Mouse (Mus musculus) adrenal gland, postnatal 4 days (tissue): ENCODE measurements around the gene Dock7. TPM values are rescaled to one million over a fixed set of nuclear protein-coding genes. Genes with fewer than 3 reads are reported as not detected.

Experiments
- DNase-seq, 2 experiments: peaks; one replicate each; pipeline ENCODE4 v3.0.0; 2021 to 2022; ENCODE audit warnings: low spot score in 2 of 2, mixed read lengths in 2 of 2
- total RNA-seq, 2 experiments: library from RNA; stranded (reverse); gene quantifications; 2 replicates each; pipeline ENCODE4 v1.2.3; 2021

Gene Dock7
- total RNA-seq, 2 experiments from 2014 or later: 64.6 to 72.1 TPM

- no peak for DNase-seq
These were observed 1.3 kb upstream of the Dock7 start for GRCm38 (mm10) chr4:99122047-99122446.

- DNase-seq: no peak
These were observed 524 bp upstream of the Dock7 start for GRCm38 (mm10) chr4:99121123-99121755.

GRCm38 (mm10) chr4:99119051-99119450, 1.7 kb downstream of the Dock7 start:
- DNase-seq: no peak

- no peak for DNase-seq
These were observed 4.9 kb downstream of the Dock7 start for GRCm38 (mm10) chr4:99115797-99116196.

GRCm38 (mm10) chr4:99111670-99112069, 9.0 kb downstream of the Dock7 start:
- DNase-seq: no peak

GRCm38 (mm10) chr4:99108817-99109216, 11.9 kb downstream of the Dock7 start:
- DNase-seq: no peak

- no peak for DNase-seq
These were observed 17.9 kb downstream of the Dock7 start for GRCm38 (mm10) chr4:99102846-99103245.

GRCm38 (mm10) chr4:99100724-99101123, 20.0 kb downstream of the Dock7 start:
- DNase-seq: no peak

- no peak for DNase-seq
These were observed 28.9 kb downstream of the Dock7 start for GRCm38 (mm10) chr4:99091777-99092176.

- DNase-seq: no peak
These were observed 29.5 kb downstream of the Dock7 start for GRCm38 (mm10) chr4:99091151-99091701.

- DNase-seq: no peak
These were observed 32.8 kb downstream of the Dock7 start for GRCm38 (mm10) chr4:99087760-99088485.

- no peak for DNase-seq
These were observed 36.9 kb downstream of the Dock7 start for GRCm38 (mm10) chr4:99083862-99084261.

- no peak for DNase-seq
These were observed 39.5 kb downstream of the Dock7 start for GRCm38 (mm10) chr4:99081169-99081568.

GRCm38 (mm10) chr4:99078005-99078404, 42.7 kb downstream of the Dock7 start:
- no peak for DNase-seq

GRCm38 (mm10) chr4:99068806-99069205, 51.9 kb downstream of the Dock7 start:
- DNase-seq: no peak

GRCm38 (mm10) chr4:99064524-99064923, 56.2 kb downstream of the Dock7 start:
- no peak for DNase-seq

- no peak for DNase-seq
These were observed 72.1 kb downstream of the Dock7 start for GRCm38 (mm10) chr4:99048581-99048980.

GRCm38 (mm10) chr4:99046471-99046870, 74.2 kb downstream of the Dock7 start:
- no peak for DNase-seq

- DNase-seq: no peak
These were observed 75.9 kb downstream of the Dock7 start for GRCm38 (mm10) chr4:99044854-99045253.

- no peak for DNase-seq
These were observed 87.8 kb downstream of the Dock7 start for GRCm38 (mm10) chr4:99032921-99033320.

GRCm38 (mm10) chr4:99030686-99031085, 90.0 kb downstream of the Dock7 start, which contains the start of gene Angptl3:
Gene Angptl3 (plus strand): TSS chr4:99030954.
- DNase-seq: no peak

- DNase-seq: no peak
These were observed 92.3 kb downstream of the Dock7 start for GRCm38 (mm10) chr4:99028377-99028776.
